Mouse (Mus musculus) B cell, adult (primary cell): Measurements from ENCODE around the gene Mrps9. TPM values are rescaled to one million over a fixed set of nuclear protein-coding genes. Genes with fewer than 3 reads are reported as not detected.

Experiments
- total RNA-seq: library from RNA; stranded (reverse); gene quantifications from 4 replicates; pipeline ENCODE4 v1.2.4, GENCODE M21; 2023; ENCODE audit not compliant: inconsistent age

Gene Mrps9
- total RNA-seq: 38.7 to 47.7 TPM (median 44.2 TPM) in 4 replicates

GRCm38 (mm10) chr1:42850663-42851397 is at the start of gene Mrps9:
Gene Mrps9 (plus strand): TSS chr1:42851233.

GRCm38 (mm10) chr1:42952734-42953481 is 101.9 kb downstream of the Mrps9 start, which contains the start of gene Gpr45:
Gene Gpr45 (plus strand): TSS chr1:42952872.

Other genes with a start within 250 kb of the Mrps9 start
- not detected in 4 replicates for gene Pou3f3, start 155.5 kb upstream of the Mrps9 start, total RNA-seq
- gene Gpr45, start 101.6 kb downstream of the Mrps9 start, total RNA-seq: not detected in 4 replicates
- 27.2 to 31.2 TPM (median 28.9 TPM) in 4 replicates for gene Tgfbrap1, start 247.4 kb downstream of the Mrps9 start, total RNA-seq
- gene AI597479, start 247.5 kb downstream of the Mrps9 start, total RNA-seq: 6.0 to 7.5 TPM (median 7.1 TPM) in 4 replicates